Mouse (Mus musculus): ENCODE results near the gene Rasl11a.

- TF ChIP-seq CTCF (IDR thresholded peaks at IDR 0.05; ENCODE audit: low read depth) (no peak), EP300 (IDR thresholded peaks at IDR 0.05; ENCODE audit: low read depth) (no peak)
These were observed 4.2 kb downstream of the Rasl11a start for GRCm38 (mm10) chr5:146848936-146849582.

Measured in liver, postnatal 0 days (tissue).